Mouse (Mus musculus) MEL (cell line): ENCODE results near the gene Hspa13. TPM values are rescaled to one million over a fixed set of nuclear protein-coding genes. Genes with fewer than 3 reads are reported as not detected.

Experiments used
- DNase-seq: peaks from one replicate; pipeline ENCODE4 v3.0.0; 2011; ENCODE audit warnings: low read depth, low spot score
- H3K27ac ChIP-seq: 2 replicates; pipeline ENCODE4 v1.5.1; 2012; ENCODE audit warnings: low read depth, mild to moderate bottlenecking, control low read depth, low read length, moderate library complexity; ENCODE audit not compliant: control insufficient read depth
- H3K27me3 ChIP-seq, 2 experiments: fragments of 150-350 bp in 1 of 2; sonication (generic) in 1 of 2; 2 replicates each; pipeline ENCODE4 v1.6.1; 2012; ENCODE audit warnings: low read length in 2 of 2, mild to moderate bottlenecking in 2 of 2, improper control_type of control experiment in 1 of 2, moderate library complexity in 1 of 2; ENCODE audit not compliant: insufficient read depth in 2 of 2, control insufficient read depth in 1 of 2
- H3K36me3 ChIP-seq, 2 experiments: 2 replicates each; pipeline ENCODE4 v1.6.1; 2012 to 2014; ENCODE audit warnings: low read length in 2 of 2, improper control_type of control experiment in 1 of 2, inconsistent platforms in 1 of 2, mild to moderate bottlenecking in 1 of 2; ENCODE audit not compliant: insufficient read depth in 2 of 2, control insufficient read depth in 1 of 2
- H3K4me1 ChIP-seq, 2 experiments: fragments of 150-350 bp in 1 of 2; sonication (generic) in 1 of 2; 2 replicates each; pipeline ENCODE4 v1.6.1; 2012; ENCODE audit warnings: low read length in 2 of 2, improper control_type of control experiment in 1 of 2, mild to moderate bottlenecking in 1 of 2; ENCODE audit not compliant: insufficient read depth in 2 of 2, control insufficient read depth in 1 of 2
- H3K4me3 ChIP-seq, 2 experiments: fragments of 150-350 bp in 1 of 2; sonication (generic) in 1 of 2; 2 replicates each; pipeline ENCODE4 v1.5.1; 2012; ENCODE audit warnings: low read depth in 2 of 2, low read length in 2 of 2, mild to moderate bottlenecking in 2 of 2, moderate library complexity in 2 of 2, control low read depth in 1 of 2, improper control_type of control experiment in 1 of 2; ENCODE audit not compliant: control insufficient read depth in 1 of 2, insufficient read depth in 1 of 2
- H3K79me2 ChIP-seq: 2 replicates; pipeline ENCODE4 v1.6.1; 2012; ENCODE audit warnings: mild to moderate bottlenecking, low read length, moderate library complexity; ENCODE audit not compliant: control insufficient read depth, poor library complexity, insufficient read depth
- H3K9ac ChIP-seq: 2 replicates; pipeline ENCODE4 v1.6.1; 2012; ENCODE audit warnings: low read depth, mild to moderate bottlenecking, control low read depth, low read length, moderate library complexity; ENCODE audit not compliant: control insufficient read depth, poor library complexity, severe bottlenecking
- H3K9me3 ChIP-seq: fragments of 150-350 bp; sonication (generic); replicated peaks from 2 replicates; pipeline ENCODE4 v1.6.1; 2012; ENCODE audit warnings: mild to moderate bottlenecking, low read length, improper control_type of control experiment, moderate library complexity; ENCODE audit not compliant: insufficient read depth
- CHD2 ChIP-seq: IDR thresholded peaks from 2 replicates; pipeline ENCODE4 v1.6.1; 2011; ENCODE audit warnings: low read length, improper control_type of control experiment
- CTCF ChIP-seq, 3 experiments: IDR thresholded peaks in 2 of 3; conservative IDR thresholded peaks in 1 of 3; 2 replicates each; pipeline ENCODE4 v1.5.1; 2011 to 2012; ENCODE audit warnings: low read length in 3 of 3, low read depth in 2 of 3, mild to moderate bottlenecking in 2 of 3, improper control_type of control experiment in 1 of 3, inconsistent platforms in 1 of 3, mixed read lengths in 1 of 3, moderate library complexity in 1 of 3; ENCODE audit not compliant: control insufficient read depth in 1 of 3, insufficient read depth in 1 of 3, poor library complexity in 1 of 3, severe bottlenecking in 1 of 3
- EP300 ChIP-seq, 2 experiments: IDR thresholded peaks; 2 replicates each; pipeline ENCODE4 v1.6.1; 2011; ENCODE audit warnings: improper control_type of control experiment in 2 of 2, low read length in 2 of 2, low read depth in 1 of 2, mild to moderate bottlenecking in 1 of 2
- ETS1 ChIP-seq: IDR thresholded peaks from 2 replicates; pipeline ENCODE4 v1.6.1; 2012; ENCODE audit warnings: low read depth, mild to moderate bottlenecking, inconsistent platforms, low read length, improper control_type of control experiment, moderate library complexity
- GABPA ChIP-seq: IDR thresholded peaks from 2 replicates; pipeline ENCODE4 v1.6.1; 2012; ENCODE audit warnings: low read depth, mild to moderate bottlenecking, inconsistent platforms, low read length, improper control_type of control experiment, moderate library complexity
- JUND ChIP-seq: IDR thresholded peaks from 2 replicates; pipeline ENCODE4 v1.6.1; 2011; ENCODE audit warnings: low read depth, mild to moderate bottlenecking, improper control_type of control experiment, low read length
- KAT2A ChIP-seq: conservative IDR thresholded peaks from 2 replicates; pipeline ENCODE4 v1.6.1; 2012; ENCODE audit warnings: low read depth, low read length, improper control_type of control experiment, inconsistent platforms
- MAFK ChIP-seq: IDR thresholded peaks from 2 replicates; pipeline ENCODE4 v1.6.1; 2011; ENCODE audit warnings: low read depth, mild to moderate bottlenecking, low read length, improper control_type of control experiment, borderline replicate concordance
- MAX ChIP-seq: IDR thresholded peaks from 2 replicates; pipeline ENCODE4 v1.6.1; 2011; ENCODE audit warnings: low read length, improper control_type of control experiment
- MAZ ChIP-seq: IDR thresholded peaks from 2 replicates; pipeline ENCODE4 v1.6.1; 2012; ENCODE audit warnings: low read depth, mild to moderate bottlenecking, inconsistent platforms, low read length, improper control_type of control experiment
- MEF2A ChIP-seq: IDR thresholded peaks from 2 replicates; pipeline ENCODE4 v1.6.1; 2014; ENCODE audit warnings: low read depth, mild to moderate bottlenecking, inconsistent platforms, low read length, improper control_type of control experiment; ENCODE audit not compliant: poor library complexity, insufficient replicate concordance, severe bottlenecking; ENCODE audit errors: extremely low read depth
- MYB ChIP-seq: IDR thresholded peaks from 2 replicates; pipeline ENCODE4 v1.6.1; 2011; ENCODE audit warnings: mild to moderate bottlenecking, low read depth, low read length, improper control_type of control experiment
- MYC ChIP-seq: IDR thresholded peaks from 2 replicates; pipeline ENCODE4 v1.6.1; 2011; ENCODE audit warnings: low read depth, mild to moderate bottlenecking, low read length, improper control_type of control experiment, moderate library complexity
- NRF1 ChIP-seq: IDR thresholded peaks from 2 replicates; pipeline ENCODE4 v1.6.1; 2014; ENCODE audit warnings: low read depth, mild to moderate bottlenecking, inconsistent platforms, low read length, improper control_type of control experiment, moderate library complexity; ENCODE audit not compliant: poor library complexity, insufficient read depth, severe bottlenecking
- POLR2A ChIP-seq, 2 experiments: IDR thresholded peaks; 2 replicates each; pipeline ENCODE4 v1.6.1; 2011 to 2012; ENCODE audit warnings: low read length in 2 of 2, mild to moderate bottlenecking in 2 of 2, control low read depth in 1 of 2, improper control_type of control experiment in 1 of 2, low read depth in 1 of 2, moderate library complexity in 1 of 2; ENCODE audit not compliant: control insufficient read depth in 1 of 2, insufficient read depth in 1 of 2, poor library complexity in 1 of 2
- POLR2AphosphoS2 ChIP-seq: IDR thresholded peaks from 2 replicates; pipeline ENCODE4 v1.6.1; 2011; ENCODE audit warnings: low read length, improper control_type of control experiment
- RCOR1 ChIP-seq: IDR thresholded peaks from 2 replicates; pipeline ENCODE4 v1.6.1; 2012; ENCODE audit warnings: low read depth, mild to moderate bottlenecking, inconsistent platforms, low read length, improper control_type of control experiment
- SIN3A ChIP-seq: IDR thresholded peaks from 2 replicates; pipeline ENCODE4 v1.6.1; 2012; ENCODE audit warnings: low read length, improper control_type of control experiment, inconsistent platforms
- TCF12 ChIP-seq: IDR thresholded peaks from 2 replicates; pipeline ENCODE4 v1.6.1; 2014; ENCODE audit warnings: low read depth, mild to moderate bottlenecking, inconsistent platforms, low read length, improper control_type of control experiment, moderate library complexity
- UBTF ChIP-seq: IDR thresholded peaks from 2 replicates; pipeline ENCODE4 v1.6.1; 2012; ENCODE audit warnings: low read depth, mild to moderate bottlenecking, inconsistent platforms, low read length, improper control_type of control experiment, moderate library complexity, borderline replicate concordance; ENCODE audit not compliant: insufficient read depth
- ZC3H11A ChIP-seq: IDR thresholded peaks from 2 replicates; pipeline ENCODE4 v1.6.1; 2012; ENCODE audit warnings: low read depth, mild to moderate bottlenecking, inconsistent platforms, low read length, improper control_type of control experiment
- ZNF384 ChIP-seq: IDR thresholded peaks from 2 replicates; pipeline ENCODE4 v1.6.1; 2012; ENCODE audit warnings: low read depth, mild to moderate bottlenecking, inconsistent platforms, low read length, improper control_type of control experiment
- polyA plus RNA-seq, 2 experiments: library from polyadenylated mRNA; stranded (reverse) in 1 of 2; unstranded in 1 of 2; fragments of >175 nt in 1 of 2; fragments of >200 nt in 1 of 2; gene quantifications; 2 replicates each; pipeline versions ENCODE4 v1.2.1 to v1.2.4; 2012; ENCODE audit warnings: low replicate concordance in 2 of 2, low read depth in 1 of 2; ENCODE audit not compliant: insufficient read length in 2 of 2, insufficient read depth in 1 of 2, missing spikeins in 1 of 2
- total RNA-seq: library from RNA; depleted of rRNA; stranded (reverse); fragments of 300-350 nt; gene quantifications from 2 replicates; pipeline ENCODE4 v1.2.3, GENCODE M21; 2012

Hspa13 gene
- total and polyA plus RNA-seq, 3 experiments: 16.0 to 17.6 TPM; not detected in 1

DNA sequence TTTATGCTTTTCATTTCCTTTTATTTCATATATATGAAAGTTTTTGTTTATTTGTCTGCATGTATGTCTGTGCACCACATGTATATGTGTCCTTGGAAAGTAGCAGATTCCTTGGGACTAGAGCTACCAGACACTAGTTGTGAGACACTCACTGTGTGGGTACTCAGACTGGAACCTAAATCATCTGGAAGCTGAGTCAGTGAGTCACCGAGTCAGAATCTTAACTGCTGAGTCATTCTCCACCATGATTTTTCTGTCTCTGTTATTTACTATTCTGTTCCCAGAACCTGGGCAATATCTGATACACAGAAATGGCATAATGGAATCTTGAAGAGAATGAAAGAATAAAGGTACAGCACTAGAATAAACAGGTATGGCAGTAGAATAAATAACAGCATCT lies 14.0 kb downstream of the Hspa13 start:
- no peaks in the 10 kb centered on the region for H3K9me3 ChIP-seq
- H3K79me2 ChIP-seq: no peaks in the 10 kb centered on the region
- H3K36me3 ChIP-seq: peaks cover 1 to 7% of the 10 kb centered on the region in 2 experiments; a peak in 2 of 4 replicates
- H3K27ac ChIP-seq: no peak overlapping the region
- no peak overlapping the region for H3K9ac ChIP-seq
- no peak overlapping the region for H3K4me3 ChIP-seq
- no peaks in the 10 kb centered on the region for H3K4me1 ChIP-seq
- TF ChIP-seq GABPA (no peak), MYC (no peak), NRF1 (no peak), MEF2A (no peak), ETS1 (peak; percentile 57)
- peak; percentile 62 for DNase-seq
- no peaks in the 10 kb centered on the region for H3K27me3 ChIP-seq

DNA sequence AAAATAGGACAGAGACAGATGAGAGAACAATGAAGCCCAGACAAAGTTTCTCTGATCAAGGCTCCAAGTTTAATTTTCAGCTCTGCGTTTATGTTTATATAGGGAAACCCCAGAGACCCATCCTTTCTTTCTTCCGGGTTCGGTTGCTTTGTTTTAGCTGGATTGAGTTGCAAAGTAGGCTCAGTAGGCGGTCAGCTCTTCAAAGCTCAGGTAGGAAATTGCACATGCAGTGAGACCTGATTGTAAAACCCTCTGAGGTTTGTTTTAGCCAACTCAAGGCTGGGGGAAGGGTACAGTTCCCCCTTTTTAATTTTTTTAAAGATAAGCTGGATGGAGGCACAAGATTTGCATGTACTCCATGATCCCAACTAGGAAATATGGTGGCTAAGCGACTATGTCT lies 16.8 kb downstream of the Hspa13 start:
- no peak overlapping the region for H3K4me3 ChIP-seq
- no peak overlapping the region for H3K27ac ChIP-seq
- H3K4me1 ChIP-seq: no peaks in the 10 kb centered on the region
- TF ChIP-seq SIN3A (no peak), JUND (no peak), MAFK (no peak), EP300 (IDR thresholded peaks at IDR 0.05; ENCODE audit: low read depth in 1 of 2, low read length in 2 of 2) (no peak), POLR2AphosphoS2 (no peak), TCF12 (no peak), UBTF (no peak), MYB (no peak), RCOR1 (no peak), KAT2A (no peak), ZC3H11A (no peak), MAX (no peak), MAZ (no peak), POLR2A (IDR thresholded peaks at IDR 0.05; ENCODE audit: control insufficient read depth in 1 of 2, insufficient read depth in 1 of 2, low read depth in 1 of 2, low read length in 2 of 2, poor library complexity in 1 of 2) (no peak), ZNF384 (no peak), CHD2 (no peak), CTCF (IDR thresholded peaks at IDR 0.05 in 2 of 3, conservative IDR thresholded peaks at IDR 0.05 in 1 of 3; ENCODE audit: control insufficient read depth in 1 of 3, insufficient read depth in 1 of 3, low read depth in 2 of 3, low read length in 3 of 3, poor library complexity in 1 of 3, severe bottlenecking in 1 of 3) (no peak)
- peaks cover 0 to 7% of the 10 kb centered on the region in 2 experiments; a peak in 2 of 4 replicates for H3K36me3 ChIP-seq
- H3K9me3 ChIP-seq: no peaks in the 10 kb centered on the region
- no peak for DNase-seq
- H3K27me3 ChIP-seq: no peaks in the 10 kb centered on the region; a peak in 1 of 4 replicates
- H3K79me2 ChIP-seq: no peaks in the 10 kb centered on the region
- no peak overlapping the region for H3K9ac ChIP-seq
